Comparison of ENCODE assay signal across 8 mouse cellular contexts in the genomic region with DNA sequence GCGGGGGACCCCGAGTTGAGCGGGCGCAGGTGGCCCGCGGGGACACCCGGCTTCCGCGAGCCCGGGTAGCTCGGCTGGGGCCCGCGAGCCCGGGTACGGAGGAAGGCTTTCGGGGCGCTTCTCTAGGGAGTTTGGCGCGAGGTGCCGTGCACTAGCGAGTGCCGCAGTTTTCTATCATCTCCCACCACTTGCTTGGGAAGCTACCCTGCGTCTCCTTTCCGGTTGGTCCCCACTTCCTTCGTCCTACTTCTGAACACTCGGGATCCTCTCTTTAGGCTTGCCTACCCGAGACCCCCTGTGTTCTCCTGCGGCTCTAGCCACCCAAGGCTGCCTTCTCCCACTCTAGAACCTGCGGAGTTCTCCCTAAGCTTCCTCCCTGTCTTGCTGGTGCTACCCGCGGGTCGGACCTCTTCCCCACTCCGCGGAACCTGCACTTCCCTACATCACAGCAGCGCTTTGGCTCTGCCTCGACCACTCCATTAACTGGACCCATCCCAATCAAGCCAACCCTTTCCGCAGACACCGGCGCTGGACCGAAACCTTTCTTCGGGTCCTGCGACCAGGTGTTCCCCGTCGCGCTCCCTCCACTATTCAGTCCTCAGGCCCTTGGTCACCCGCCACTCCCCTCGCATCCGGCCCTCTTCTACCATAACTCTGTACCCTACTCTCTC.
DNase-seq lines count a peak whose midpoint lies in the region; ATAC-seq lines count a peak whose summit lies in the region.

No protein-coding gene starts in this region.

- H3K9ac ChIP-seq in heart, embryonic 15.5 days = peak overlapping the region; percentile 28
- H3K9ac ChIP-seq in midbrain, embryonic 15.5 days = peak overlapping the region; percentile 77

- peak overlapping the region; percentile 98 for H3K4me2 ChIP-seq in heart, embryonic 15.5 days
- H3K4me2 ChIP-seq in midbrain, embryonic 15.5 days = peak overlapping the region; percentile 94

- peaks cover 14% of the 10 kb centered on the region for H3K4me1 ChIP-seq in heart, embryonic 15.5 days (replicated peaks)
- peaks cover 42% of the 10 kb centered on the region for H3K4me1 ChIP-seq in midbrain, embryonic 15.5 days

- H3K36me3 ChIP-seq in heart, embryonic 15.5 days = no peaks in the 10 kb centered on the region
- no peaks in the 10 kb centered on the region for H3K36me3 ChIP-seq in midbrain, embryonic 15.5 days (replicated peaks)

- WGBS in heart, embryonic 15.5 days = under 1% methylated on average over 42 of the region's 48 CpGs
- under 1% methylated on average over 48 of the region's 48 CpGs for WGBS in midbrain, embryonic 15.5 days

- 0 out of 2 replicates have a peak, but pooled peaks have one; percentile 6 for ATAC-seq in heart, embryonic 15.5 days (replicated peaks; ENCODE audit: insufficient number of reproducible peaks, insufficient read depth, low FRiP score, low read depth)
- ATAC-seq in midbrain, embryonic 15.5 days (replicated peaks) = peak; percentile 35

- peaks cover 79% of the 10 kb centered on the region for H3K27me3 ChIP-seq in heart, embryonic 15.5 days
- 0 out of 2 replicates have a peak, but pooled peaks cover 3% of the 10 kb centered on the region for H3K27me3 ChIP-seq in midbrain, embryonic 15.5 days (replicated peaks)

- peak overlapping the region; percentile 69 for H3K4me3 ChIP-seq in heart, embryonic 15.5 days
- H3K4me3 ChIP-seq in midbrain, embryonic 15.5 days = peak overlapping the region; percentile 94

- DNase-seq in right cerebral cortex, postnatal 10 days (ENCODE audit: low spot score in 2 of 2) = peak; percentile 37 to 46
- no peak for DNase-seq in right cerebral cortex, postnatal 25 days
- peak; percentile 47 for DNase-seq in embryo, embryonic 10 days (ENCODE audit: low spot score)
- DNase-seq in kidney, postnatal 25 days = peak; percentile 1 to 41
- DNase-seq in thymus, adult 18-20 months = no peak
- no peak for DNase-seq in gastrocnemius, postnatal 4 days (ENCODE audit: low spot score in 2 of 2)

- no peak overlapping the region for H3K27ac ChIP-seq in heart, embryonic 15.5 days
- peak overlapping the region; percentile 95 for H3K27ac ChIP-seq in midbrain, embryonic 15.5 days

- H3K9me3 ChIP-seq in heart, embryonic 15.5 days (replicated peaks) = no peaks in the 10 kb centered on the region
- no peaks in the 10 kb centered on the region for H3K9me3 ChIP-seq in midbrain, embryonic 15.5 days

Comparison
In these comparisons a context has a peak if more than half of its experiments do, and no peak if none do; other contexts are left out.
1. DNase-seq: peak in right cerebral cortex, postnatal 10 days (2 of 2), embryo, embryonic 10 days (single experiment) and kidney, postnatal 25 days (2 of 2); none in right cerebral cortex, postnatal 25 days (single experiment), thymus, adult 18-20 months (0 of 2) and gastrocnemius, postnatal 4 days (0 of 2).